Mouse (Mus musculus): ENCODE results near the gene Olfr323.

GRCm38 (mm10) chr11:58587898-58588348 lies 42.4 kb downstream of the Olfr323 start:
- TF ChIP-seq E2F4 (IDR thresholded peaks at IDR 0.05; ENCODE audit: insufficient replicate concordance, low read depth, low read length) (no peak), TBP (conservative IDR thresholded peaks at IDR 0.05; ENCODE audit: low read depth, low read length) (no peak), USF1 (IDR thresholded peaks at IDR 0.05; ENCODE audit: low read depth, low read length) (no peak), MAZ (IDR thresholded peaks at IDR 0.05; ENCODE audit: low read depth, low read length) (no peak), KAT2A (IDR thresholded peaks at IDR 0.05; ENCODE audit: insufficient replicate concordance, low read length) (no peak), MEF2A (IDR thresholded peaks at IDR 0.05; ENCODE audit: borderline replicate concordance, low read depth, low read length) (no peak), POLR2A (IDR thresholded peaks at IDR 0.05; ENCODE audit: low read depth, low read length) (no peak), USF2 (conservative IDR thresholded peaks at IDR 0.05; ENCODE audit: low read depth, low read length) (no peak), CTCF (conservative IDR thresholded peaks at IDR 0.05 in 1 of 2, IDR thresholded peaks at IDR 0.05 in 1 of 2; ENCODE audit: low read depth in 2 of 2, low read length in 2 of 2) (peak; percentile 86 to 94), NRF1 (IDR thresholded peaks at IDR 0.05; ENCODE audit: low read depth, low read length) (no peak)

All from CH12.LX (cell line).